Mouse (Mus musculus): ENCODE data around the gene Cep19. TPM values are rescaled to one million over a fixed set of nuclear protein-coding genes. Genes with fewer than 3 reads are reported as not detected.

Gene Cep19
- polyA plus RNA-seq, 1 experiment from 2014 or later: 47.7 TPM

GRCm38 (mm10) chr16:32098897-32099637 lies 533 bp upstream of the Cep19 start:
- peak overlapping the region; percentile 63 for H3K27ac ChIP-seq (ENCODE audit: low read depth, low read length)
- H3K4me1 ChIP-seq (replicated peaks; ENCODE audit: control insufficient read depth, insufficient read depth, low read length): no peaks in the 10 kb centered on the region
- H3K27me3 ChIP-seq (ENCODE audit: control insufficient read depth, insufficient read depth, low read length): no peaks in the 10 kb centered on the region
- H3K9ac ChIP-seq (ENCODE audit: low read depth, low read length): peak overlapping the region; percentile 94
- DNase-seq (ENCODE audit: low spot score): no peak
- H3K36me3 ChIP-seq (ENCODE audit: control insufficient read depth, insufficient read depth, low read length): peaks cover 6% of the 10 kb centered on the region; the same call in 1 of the 2 replicates
- WGBS: 0% methylated on average over 39 of the region's 39 CpGs
- peak; percentile 89 for ATAC-seq (ENCODE audit: low FRiP score)
- H3K4me2 ChIP-seq (replicated peaks; ENCODE audit: low read depth, low read length): peak overlapping the region; percentile 71
- no peaks in the 10 kb centered on the region for H3K9me3 ChIP-seq (ENCODE audit: control insufficient read depth, low read length)
- H3K4me3 ChIP-seq (ENCODE audit: low read depth, low read length): peak overlapping the region; percentile 97

DNA sequence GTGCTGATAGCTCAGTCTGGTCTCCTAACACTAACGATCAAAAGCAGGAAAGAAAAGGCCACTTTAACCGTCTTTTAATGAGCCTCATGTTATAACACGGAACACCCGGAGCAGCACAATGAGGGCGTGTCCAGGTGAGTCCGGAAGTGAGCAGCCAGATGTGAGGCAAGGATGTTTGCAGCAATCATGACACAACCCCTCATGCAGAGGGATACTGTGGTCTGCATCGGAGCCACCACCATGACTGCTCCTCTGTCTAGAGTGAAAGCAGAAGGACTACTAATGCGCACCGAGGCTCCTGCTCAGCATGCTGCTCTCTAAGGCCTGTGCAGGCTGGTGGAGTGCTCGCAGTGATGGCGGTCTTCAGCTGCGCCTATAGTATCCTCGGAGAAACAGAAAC lies 2.7 kb downstream of the Cep19 start:
- no peaks in the 10 kb centered on the region for H3K4me1 ChIP-seq (replicated peaks; ENCODE audit: control insufficient read depth, insufficient read depth, low read length)
- H3K9ac ChIP-seq (ENCODE audit: low read depth, low read length): no peak overlapping the region
- H3K4me3 ChIP-seq (ENCODE audit: low read depth, low read length): no peak overlapping the region
- ATAC-seq (ENCODE audit: low FRiP score) (no peak), DNase-seq (ENCODE audit: low spot score) (no peak)
- 92% methylated on average over 13 of the region's 13 CpGs for WGBS
- no peak overlapping the region for H3K4me2 ChIP-seq (replicated peaks; ENCODE audit: low read depth, low read length)
- no peaks in the 10 kb centered on the region for H3K36me3 ChIP-seq (ENCODE audit: control insufficient read depth, insufficient read depth, low read length)
- H3K9me3 ChIP-seq (ENCODE audit: control insufficient read depth, low read length): no peaks in the 10 kb centered on the region
- no peak overlapping the region for H3K27ac ChIP-seq (ENCODE audit: low read depth, low read length)
- no peaks in the 10 kb centered on the region for H3K27me3 ChIP-seq (ENCODE audit: control insufficient read depth, insufficient read depth, low read length)

DNA sequence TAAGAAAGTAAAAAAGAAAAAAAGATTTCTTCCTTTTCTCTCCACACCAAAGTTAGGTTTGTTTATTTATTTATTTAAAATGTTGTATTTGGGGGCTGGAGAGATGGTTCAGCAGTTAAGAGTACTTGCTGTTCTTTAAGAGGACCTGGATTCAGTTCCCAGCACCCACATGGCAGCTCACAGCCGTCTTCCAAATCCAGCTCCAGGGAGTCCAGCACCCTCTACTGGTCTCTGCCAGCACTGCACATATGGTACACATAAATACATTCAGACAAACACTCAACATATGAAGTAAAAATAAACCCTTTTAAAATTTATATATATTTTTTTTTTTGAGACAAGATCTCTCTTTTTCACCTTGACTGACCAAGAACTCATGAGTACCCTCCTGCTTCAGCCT lies 6.1 kb downstream of the Cep19 start:
- Histone ChIP-seq H3K9ac (ENCODE audit: low read depth, low read length) (no peak overlapping the region), H3K27ac (ENCODE audit: low read depth, low read length) (no peak overlapping the region), H3K9me3 (ENCODE audit: control insufficient read depth, low read length) (no peaks in the 10 kb centered on the region), H3K36me3 (ENCODE audit: control insufficient read depth, insufficient read depth, low read length) (no peaks in the 10 kb centered on the region), H3K4me2 (replicated peaks; ENCODE audit: low read depth, low read length) (no peak overlapping the region), H3K4me1 (replicated peaks; ENCODE audit: control insufficient read depth, insufficient read depth, low read length) (no peaks in the 10 kb centered on the region), H3K4me3 (ENCODE audit: low read depth, low read length) (no peak overlapping the region), H3K27me3 (ENCODE audit: control insufficient read depth, insufficient read depth, low read length) (no peaks in the 10 kb centered on the region)
- WGBS: 84% methylated on average over 1 of the region's 1 CpGs
- no peak for ATAC-seq (ENCODE audit: low FRiP score)
- DNase-seq (ENCODE audit: low spot score): peak; percentile 18

DNA sequence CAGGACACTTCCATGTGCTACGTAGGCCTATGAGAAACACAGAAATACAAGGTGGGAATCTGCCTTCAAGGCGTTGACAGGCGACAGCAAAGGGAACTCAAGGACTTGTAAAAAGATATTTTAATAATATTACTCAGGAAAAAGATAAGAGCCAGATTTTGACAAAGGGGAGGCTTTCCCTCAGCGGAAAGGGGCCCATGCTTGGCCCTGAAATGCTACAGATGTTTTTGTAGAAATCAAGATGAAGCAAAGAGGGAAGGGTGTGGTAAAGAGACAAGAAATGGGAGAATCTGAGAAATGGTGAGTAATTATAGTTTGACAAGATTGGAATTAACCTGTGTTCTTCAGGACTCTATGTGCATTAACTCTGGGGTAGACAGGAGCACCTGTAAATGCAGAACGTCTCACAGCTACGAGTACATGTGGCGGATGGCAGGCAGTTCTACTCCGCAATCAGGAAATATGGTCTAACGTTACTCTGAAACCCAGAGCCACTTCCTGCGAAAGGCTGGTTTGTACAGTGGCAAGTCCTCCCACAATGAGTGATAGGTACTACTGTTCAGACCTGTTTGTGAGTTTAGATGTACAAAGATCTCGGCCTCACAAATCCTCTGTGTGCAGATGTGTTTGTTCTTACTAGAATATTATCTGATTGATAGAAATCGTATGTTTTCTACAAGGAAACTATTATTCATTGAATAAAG lies 7.9 kb downstream of the Cep19 start:
- no peak overlapping the region for H3K9ac ChIP-seq (ENCODE audit: low read depth, low read length)
- H3K9me3 ChIP-seq (ENCODE audit: control insufficient read depth, low read length): no peaks in the 10 kb centered on the region
- H3K27ac ChIP-seq (ENCODE audit: low read depth, low read length): no peak overlapping the region
- ATAC-seq (ENCODE audit: low FRiP score) (no peak), DNase-seq (ENCODE audit: low spot score) (no peak)
- no peak overlapping the region for H3K4me3 ChIP-seq (ENCODE audit: low read depth, low read length)
- no peaks in the 10 kb centered on the region for H3K27me3 ChIP-seq (ENCODE audit: control insufficient read depth, insufficient read depth, low read length)
- no peak overlapping the region for H3K4me2 ChIP-seq (replicated peaks; ENCODE audit: low read depth, low read length)
- 97% methylated on average over 12 of the region's 12 CpGs for WGBS
- H3K36me3 ChIP-seq (ENCODE audit: control insufficient read depth, insufficient read depth, low read length): no peaks in the 10 kb centered on the region
- H3K4me1 ChIP-seq (replicated peaks; ENCODE audit: control insufficient read depth, insufficient read depth, low read length): no peaks in the 10 kb centered on the region

GRCm38 (mm10) chr16:32108170-32108569 lies 8.6 kb downstream of the Cep19 start:
- ATAC-seq (ENCODE audit: low FRiP score) (no peak), DNase-seq (ENCODE audit: low spot score) (no peak)
- no peaks in the 10 kb centered on the region for H3K36me3 ChIP-seq (ENCODE audit: control insufficient read depth, insufficient read depth, low read length)
- H3K4me1 ChIP-seq (replicated peaks; ENCODE audit: control insufficient read depth, insufficient read depth, low read length): no peaks in the 10 kb centered on the region
- no peaks in the 10 kb centered on the region for H3K9me3 ChIP-seq (ENCODE audit: control insufficient read depth, low read length)
- WGBS: 81% methylated on average over 7 of the region's 7 CpGs
- no peak overlapping the region for H3K4me2 ChIP-seq (replicated peaks; ENCODE audit: low read depth, low read length)
- H3K9ac ChIP-seq (ENCODE audit: low read depth, low read length): no peak overlapping the region
- H3K27ac ChIP-seq (ENCODE audit: low read depth, low read length): no peak overlapping the region
- no peak overlapping the region for H3K4me3 ChIP-seq (ENCODE audit: low read depth, low read length)
- H3K27me3 ChIP-seq (ENCODE audit: control insufficient read depth, insufficient read depth, low read length): no peaks in the 10 kb centered on the region

GRCm38 (mm10) chr16:32108578-32108977 lies 9.0 kb downstream of the Cep19 start:
- 83% methylated on average over 2 of the region's 2 CpGs for WGBS
- Histone ChIP-seq H3K9me3 (ENCODE audit: control insufficient read depth, low read length) (no peaks in the 10 kb centered on the region), H3K27me3 (ENCODE audit: control insufficient read depth, insufficient read depth, low read length) (no peaks in the 10 kb centered on the region), H3K4me2 (replicated peaks; ENCODE audit: low read depth, low read length) (no peak overlapping the region), H3K4me1 (replicated peaks; ENCODE audit: control insufficient read depth, insufficient read depth, low read length) (no peaks in the 10 kb centered on the region), H3K27ac (ENCODE audit: low read depth, low read length) (no peak overlapping the region), H3K4me3 (ENCODE audit: low read depth, low read length) (no peak overlapping the region), H3K9ac (ENCODE audit: low read depth, low read length) (no peak overlapping the region), H3K36me3 (ENCODE audit: control insufficient read depth, insufficient read depth, low read length) (no peaks in the 10 kb centered on the region)
- ATAC-seq (ENCODE audit: low FRiP score): no peak
- DNase-seq (ENCODE audit: low spot score): no peak

- H3K9me3 ChIP-seq (ENCODE audit: control insufficient read depth, low read length): no peaks in the 10 kb centered on the region
- no peaks in the 10 kb centered on the region for H3K36me3 ChIP-seq (ENCODE audit: control insufficient read depth, insufficient read depth, low read length)
- H3K27me3 ChIP-seq (ENCODE audit: control insufficient read depth, insufficient read depth, low read length): no peaks in the 10 kb centered on the region
- no peak overlapping the region for H3K4me2 ChIP-seq (replicated peaks; ENCODE audit: low read depth, low read length)
- H3K27ac ChIP-seq (ENCODE audit: low read depth, low read length): no peak overlapping the region
- no peaks in the 10 kb centered on the region for H3K4me1 ChIP-seq (replicated peaks; ENCODE audit: control insufficient read depth, insufficient read depth, low read length)
- 84% methylated on average over 15 of the region's 15 CpGs for WGBS
- H3K9ac ChIP-seq (ENCODE audit: low read depth, low read length): no peak overlapping the region
- DNase-seq (ENCODE audit: low spot score): no peak
- no peak overlapping the region for H3K4me3 ChIP-seq (ENCODE audit: low read depth, low read length)
- ATAC-seq (ENCODE audit: low FRiP score): no peak
These were observed 11.5 kb downstream of the Cep19 start for GRCm38 (mm10) chr16:32110951-32111699.

GRCm38 (mm10) chr16:32113541-32114218 lies 14.1 kb downstream of the Cep19 start:
- H3K4me3 ChIP-seq (ENCODE audit: low read depth, low read length): no peak overlapping the region
- H3K36me3 ChIP-seq (ENCODE audit: control insufficient read depth, insufficient read depth, low read length): no peaks in the 10 kb centered on the region
- H3K9ac ChIP-seq (ENCODE audit: low read depth, low read length): no peak overlapping the region
- no peak overlapping the region for H3K4me2 ChIP-seq (replicated peaks; ENCODE audit: low read depth, low read length)
- DNase-seq (ENCODE audit: low spot score) (no peak), ATAC-seq (ENCODE audit: low FRiP score) (no peak)
- WGBS: 68% methylated on average over 23 of the region's 23 CpGs
- no peaks in the 10 kb centered on the region for H3K9me3 ChIP-seq (ENCODE audit: control insufficient read depth, low read length)
- no peak overlapping the region for H3K27ac ChIP-seq (ENCODE audit: low read depth, low read length)
- H3K27me3 ChIP-seq (ENCODE audit: control insufficient read depth, insufficient read depth, low read length): no peaks in the 10 kb centered on the region
- no peaks in the 10 kb centered on the region for H3K4me1 ChIP-seq (replicated peaks; ENCODE audit: control insufficient read depth, insufficient read depth, low read length)

Measured in hindbrain, embryonic 11.5 days (tissue).